Mouse (Mus musculus): ENCODE data around the gene Glyatl3.

GRCm38 (mm10) chr17:40874701-40875100, 39.4 kb downstream of the Glyatl3 start:
- TF ChIP-seq POLR2A (IDR thresholded peaks at IDR 0.05; ENCODE audit: borderline replicate concordance, extremely low read depth, insufficient read depth, insufficient read length, poor library complexity, severe bottlenecking) (no peak), CTCF (IDR thresholded peaks at IDR 0.05; ENCODE audit: borderline replicate concordance, extremely low read depth, insufficient read depth, insufficient read length) (no peak)

All from brain, embryonic 14.5 days (tissue).